Mouse (Mus musculus): ENCODE results near the gene Spag9.
A peak's percentile ranks its signal among the peaks of the same experiment; 100 is the strongest.

Spag9 gene

GRCm38 (mm10) chr11:94159911-94160415 is 164.1 kb downstream of the Spag9 start:
- DNase-seq, result no peak

DNA sequence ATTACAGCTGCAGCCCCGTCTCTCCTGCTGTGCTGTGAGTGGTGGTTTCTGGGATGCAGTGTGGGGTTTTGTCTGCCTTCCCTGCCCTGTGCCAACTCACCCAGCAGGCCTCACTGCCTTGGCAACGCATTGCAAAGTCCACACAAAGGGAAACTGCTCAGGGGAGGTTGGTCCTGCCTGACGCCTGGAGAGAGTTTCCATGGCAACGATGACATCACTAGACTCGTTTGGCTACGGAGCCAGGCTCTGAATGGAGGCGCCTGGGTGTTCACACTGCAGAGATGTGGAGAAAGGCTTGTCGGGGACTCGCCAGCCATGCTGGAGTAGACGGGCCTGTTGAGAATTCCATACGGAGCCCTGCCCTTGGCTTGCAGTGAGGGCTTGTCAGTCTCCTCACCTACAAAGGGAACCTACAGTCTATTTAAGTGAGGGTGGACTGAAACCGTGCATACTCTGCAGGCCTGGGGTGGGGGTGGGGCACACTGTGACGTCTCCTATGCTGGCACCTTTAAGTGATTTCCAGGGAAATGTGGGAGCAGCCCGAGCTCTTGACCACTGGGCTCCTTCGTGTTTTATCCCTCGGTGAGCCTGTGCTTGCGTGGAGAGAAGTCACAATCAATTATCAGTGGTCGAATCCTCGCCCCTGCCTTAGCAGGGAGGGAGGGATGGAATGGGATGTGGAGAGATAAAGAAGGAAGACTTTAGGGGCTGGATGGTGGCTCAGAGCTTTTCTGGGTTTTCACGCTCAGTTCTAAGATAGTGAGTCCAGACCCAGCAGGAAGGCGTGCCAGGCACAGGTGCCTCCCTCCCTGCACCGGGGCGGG is 164.8 kb downstream of the Spag9 start:
- peak; percentile 94 for DNase-seq

GRCm38 (mm10) chr11:94161267-94161646 is 165.4 kb downstream of the Spag9 start:
- DNase-seq, result peak; percentile 89

GRCm38 (mm10) chr11:94161867-94162581 is 166.1 kb downstream of the Spag9 start:
- peak; percentile 72 for DNase-seq

DNA sequence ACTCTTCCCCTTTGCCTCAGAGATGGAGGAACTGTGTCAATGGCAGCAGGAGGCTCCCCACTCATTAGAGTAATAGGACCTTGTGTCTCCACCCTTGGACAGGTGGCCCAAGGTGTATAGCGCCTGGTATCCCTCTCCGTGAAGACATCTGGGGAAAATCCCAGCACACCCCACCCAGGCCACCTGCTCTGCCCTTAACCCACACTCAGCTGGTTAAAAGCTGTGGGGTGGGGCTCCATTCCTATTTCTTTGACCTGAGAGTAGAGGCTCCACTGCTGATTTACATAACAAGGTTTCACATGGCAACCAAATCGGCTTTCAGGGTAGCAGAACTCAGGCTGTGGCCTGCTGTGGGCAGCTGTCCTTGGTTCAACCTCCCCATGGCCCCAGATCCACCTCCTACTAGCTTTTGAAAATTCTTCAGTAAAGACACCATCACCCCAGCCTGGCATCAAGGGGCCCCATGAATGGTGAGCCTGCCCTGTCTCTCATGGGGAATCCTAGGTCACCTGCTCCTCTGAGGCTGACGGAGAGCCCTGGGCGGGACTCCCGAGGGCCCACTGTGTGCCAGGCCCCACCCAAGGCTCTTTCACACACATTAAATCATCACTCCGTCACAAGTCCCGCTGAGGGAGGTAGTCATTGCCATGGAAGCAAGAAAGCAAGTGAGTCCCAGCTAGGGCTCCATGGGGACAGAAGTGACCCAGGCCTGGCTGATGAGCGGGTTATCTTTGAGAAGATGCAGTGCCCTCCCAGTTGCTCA is 167.3 kb downstream of the Spag9 start:
- DNase-seq, result no peak

DNA sequence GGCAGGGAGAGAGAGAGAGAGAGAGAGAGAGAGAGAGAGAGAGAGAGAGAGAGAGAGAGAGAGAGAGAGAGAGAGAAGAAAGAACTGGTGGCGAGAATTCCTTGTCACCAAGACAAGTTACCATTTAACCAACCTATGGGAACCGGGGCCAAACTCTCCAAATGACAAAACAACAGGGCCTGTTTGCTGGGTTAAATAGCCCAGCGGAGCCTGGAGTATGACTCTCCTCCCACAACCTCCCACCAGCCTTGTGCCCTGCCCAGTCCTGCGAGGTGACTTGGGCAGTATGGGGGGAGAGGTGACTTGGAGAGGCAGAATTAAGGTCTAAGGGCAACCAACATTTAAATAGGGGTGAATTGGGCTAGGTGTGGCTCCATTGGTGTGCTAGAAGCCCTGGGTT is 169.9 kb downstream of the Spag9 start:
- no peak for DNase-seq

GRCm38 (mm10) chr11:94168238-94168637 is 172.3 kb downstream of the Spag9 start:
- peak; percentile 49 for DNase-seq

GRCm38 (mm10) chr11:94169596-94169995 is 173.7 kb downstream of the Spag9 start:
- DNase-seq, result no peak

- DNase-seq, result peak; percentile 49
Observed at GRCm38 (mm10) chr11:94171691-94172090, 175.8 kb downstream of the Spag9 start.

GRCm38 (mm10) chr11:94172186-94172585 is 176.3 kb downstream of the Spag9 start:
- DNase-seq, result peak; percentile 75

DNA sequence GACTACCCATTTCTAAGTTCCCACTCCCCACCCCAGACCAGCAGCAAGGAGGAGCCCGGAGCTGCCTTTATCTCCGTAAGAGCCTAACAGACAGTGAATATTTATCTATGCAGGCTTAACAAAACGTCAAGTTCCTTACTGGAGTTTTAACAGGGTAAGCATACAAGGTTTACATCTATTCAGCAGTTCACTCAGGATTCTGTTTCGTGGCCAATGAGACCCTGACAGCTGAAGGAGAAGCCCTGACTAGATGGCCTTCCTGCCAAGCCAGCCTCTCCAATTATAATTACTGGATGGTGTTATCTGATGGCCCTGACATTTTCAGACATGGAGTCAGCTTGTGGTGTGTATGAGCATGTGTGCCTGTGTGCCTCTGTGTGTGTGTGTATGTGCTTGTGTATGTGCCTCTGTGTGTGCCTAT is 177.8 kb downstream of the Spag9 start:
- DNase-seq, result no peak

DNA sequence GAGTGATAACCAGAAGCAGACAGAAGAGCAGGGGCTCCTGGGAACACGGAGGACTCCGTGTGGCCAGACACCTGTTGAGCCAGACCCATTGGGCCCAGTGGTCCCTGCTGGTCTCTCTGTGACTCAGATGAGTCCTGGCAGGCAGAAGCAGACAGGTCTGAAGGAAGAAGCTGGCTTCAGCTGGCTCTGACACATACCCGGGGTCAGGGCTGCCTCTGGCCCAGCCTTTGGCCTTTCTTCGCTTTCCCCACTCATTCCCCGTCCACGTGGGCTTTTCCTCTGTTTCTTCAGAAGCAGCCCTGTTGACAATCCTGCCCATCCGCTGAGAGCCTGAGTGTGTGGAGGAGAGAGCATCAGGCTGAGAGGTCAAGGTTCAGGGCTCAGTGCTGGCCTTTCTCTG is 179.4 kb downstream of the Spag9 start:
- no peak for DNase-seq

All from lung, postnatal 36 days (tissue).